Mouse (Mus musculus): ENCODE results near the gene Ccr9. TPM values are rescaled to one million over a fixed set of nuclear protein-coding genes. Genes with fewer than 3 reads are reported as not detected.

Ccr9 gene
- polyA plus RNA-seq, 1 experiment from 2014 or later: 0.75 TPM

DNA sequence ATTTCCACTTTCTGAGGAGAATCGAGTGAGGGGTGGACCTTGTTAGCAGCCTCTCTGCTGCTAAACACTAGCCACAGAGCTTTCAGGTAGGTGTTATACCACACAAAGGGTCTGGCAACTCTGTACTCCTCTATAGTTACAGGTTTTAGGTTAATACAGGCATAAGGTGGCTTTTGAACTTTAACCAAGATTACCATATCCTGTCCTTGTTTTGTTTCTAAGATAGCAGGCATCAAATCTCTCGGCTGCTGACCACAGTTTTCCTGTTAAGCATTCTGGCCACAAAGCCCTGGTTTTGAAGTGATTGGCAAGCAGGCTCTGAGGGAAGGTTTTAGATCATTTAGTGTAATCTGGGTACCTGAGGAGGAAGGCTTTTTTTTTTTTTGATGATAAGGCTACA lies 136.1 kb downstream of the Ccr9 start:
- no peak overlapping the region for H3K4me3 ChIP-seq (replicated peaks)
- H3K27ac ChIP-seq: no peak overlapping the region
- no peak for ATAC-seq
- H3K4me2 ChIP-seq (replicated peaks): no peak overlapping the region
- no peaks in the 10 kb centered on the region for H3K4me1 ChIP-seq (replicated peaks)
- 82% methylated on average over 2 of the region's 2 CpGs for WGBS
- no peaks in the 10 kb centered on the region for H3K27me3 ChIP-seq (replicated peaks)
- H3K9me3 ChIP-seq: no peaks in the 10 kb centered on the region
- peaks cover 24% of the 10 kb centered on the region; the same call in 1 of the 2 replicates for H3K36me3 ChIP-seq
- no peak overlapping the region for H3K9ac ChIP-seq

DNA sequence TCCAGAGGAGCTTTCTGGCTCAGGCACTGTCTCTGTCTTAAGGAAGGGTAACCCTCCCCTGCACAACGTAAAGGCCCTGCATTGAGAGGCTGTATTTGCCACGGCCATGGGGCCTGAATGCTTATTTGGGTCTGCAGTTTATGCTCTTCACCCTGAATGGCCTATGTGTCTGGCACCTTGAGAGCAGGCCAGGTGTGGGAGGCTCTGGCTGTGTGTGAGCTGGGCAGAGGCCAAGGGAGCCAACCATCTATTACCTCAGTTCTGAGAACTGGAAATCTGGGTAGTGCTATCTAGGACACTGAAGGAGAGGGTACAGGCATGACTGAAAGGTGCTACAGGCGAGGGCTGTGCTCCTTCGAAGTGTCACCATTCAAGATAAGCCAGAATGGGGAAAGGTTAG lies 136.6 kb downstream of the Ccr9 start:
- H3K4me1 ChIP-seq (replicated peaks): no peaks in the 10 kb centered on the region
- H3K36me3 ChIP-seq: peaks cover 24% of the 10 kb centered on the region; the same call in 1 of the 2 replicates
- H3K4me2 ChIP-seq (replicated peaks): no peak overlapping the region
- H3K27ac ChIP-seq: no peak overlapping the region
- no peak for ATAC-seq
- H3K9me3 ChIP-seq: no peaks in the 10 kb centered on the region
- 76% methylated on average over 4 of the region's 4 CpGs for WGBS
- H3K4me3 ChIP-seq (replicated peaks): no peak overlapping the region
- no peak overlapping the region for H3K9ac ChIP-seq
- no peaks in the 10 kb centered on the region for H3K27me3 ChIP-seq (replicated peaks)

DNA sequence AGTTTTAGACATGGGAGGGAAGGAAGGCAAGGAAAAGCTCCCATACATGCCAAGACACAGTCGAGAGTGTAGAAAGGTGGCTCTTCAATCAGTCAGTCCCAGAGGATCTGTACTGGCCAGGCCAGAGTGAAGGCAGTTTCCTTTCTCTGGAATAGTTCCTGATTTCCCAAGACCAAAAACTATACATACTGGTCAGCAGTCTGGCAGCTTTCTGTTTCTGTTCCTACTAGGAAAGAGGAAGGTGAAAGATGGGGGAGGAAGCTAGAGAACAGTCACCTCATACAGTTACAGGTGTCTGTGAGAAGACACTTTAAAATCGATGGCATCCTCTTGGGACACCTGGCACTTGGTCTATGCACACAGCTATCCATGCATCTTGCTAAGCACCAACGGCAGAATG lies 137.2 kb downstream of the Ccr9 start:
- ATAC-seq: no peak
- no peak overlapping the region for H3K4me2 ChIP-seq (replicated peaks)
- H3K27ac ChIP-seq: no peak overlapping the region
- H3K27me3 ChIP-seq (replicated peaks): no peaks in the 10 kb centered on the region
- H3K36me3 ChIP-seq: peaks cover 24% of the 10 kb centered on the region; the same call in 1 of the 2 replicates
- 83% methylated on average over 3 of the region's 3 CpGs for WGBS
- H3K4me3 ChIP-seq (replicated peaks): no peak overlapping the region
- H3K9me3 ChIP-seq: no peaks in the 10 kb centered on the region
- H3K4me1 ChIP-seq (replicated peaks): no peaks in the 10 kb centered on the region
- H3K9ac ChIP-seq: no peak overlapping the region

DNA sequence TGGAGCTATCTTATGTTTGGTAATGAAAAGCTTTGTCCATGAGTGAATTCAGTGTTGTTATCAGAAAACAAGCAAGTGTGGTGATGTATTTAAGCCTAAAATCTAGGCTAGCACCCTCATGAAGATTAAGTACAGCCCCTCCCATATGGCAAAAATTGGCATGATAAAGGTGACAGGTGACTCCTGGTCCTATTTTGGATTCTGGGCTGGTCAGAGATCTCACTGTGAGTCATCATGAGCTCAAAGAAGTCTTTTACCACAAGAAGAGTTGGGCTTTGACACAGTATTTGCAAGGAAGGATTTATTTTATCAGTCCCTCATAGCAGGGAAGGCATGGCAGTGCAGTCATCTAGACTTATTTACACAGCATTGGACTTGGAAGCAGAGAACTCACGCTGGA lies 137.8 kb downstream of the Ccr9 start:
- WGBS: 65% methylated on average over 1 of the region's 1 CpGs
- ATAC-seq: no peak
- no peak overlapping the region for H3K27ac ChIP-seq
- H3K4me1 ChIP-seq (replicated peaks): no peaks in the 10 kb centered on the region
- H3K9ac ChIP-seq: no peak overlapping the region
- H3K36me3 ChIP-seq: peaks cover 20% of the 10 kb centered on the region; the same call in 1 of the 2 replicates
- no peak overlapping the region for H3K4me3 ChIP-seq (replicated peaks)
- H3K27me3 ChIP-seq (replicated peaks): no peaks in the 10 kb centered on the region
- no peak overlapping the region for H3K4me2 ChIP-seq (replicated peaks)
- no peaks in the 10 kb centered on the region for H3K9me3 ChIP-seq

DNA sequence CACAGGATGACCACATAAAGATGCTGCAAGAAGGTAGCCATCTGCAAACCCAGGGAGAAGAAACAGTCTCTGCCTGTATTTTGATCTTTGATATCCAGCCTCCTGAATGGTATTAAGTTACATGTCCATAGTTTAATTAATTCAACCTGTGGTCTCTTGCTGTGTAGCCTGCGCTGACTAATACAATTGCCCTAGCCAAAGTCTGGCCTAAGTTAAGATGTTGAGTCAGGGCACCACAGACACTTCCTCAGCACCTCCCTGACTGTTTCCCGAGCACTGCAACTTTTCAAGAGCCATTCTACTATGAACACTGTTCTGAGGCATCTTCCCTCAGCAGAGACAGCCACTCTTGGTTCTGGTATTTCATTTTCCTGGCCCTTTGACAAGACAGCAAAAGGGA lies 140.4 kb downstream of the Ccr9 start:
- no peaks in the 10 kb centered on the region for H3K4me1 ChIP-seq (replicated peaks)
- no peak overlapping the region for H3K9ac ChIP-seq
- 86% methylated on average over 2 of the region's 2 CpGs for WGBS
- no peak for ATAC-seq
- no peak overlapping the region for H3K27ac ChIP-seq
- peaks cover 15% of the 10 kb centered on the region; the same call in 1 of the 2 replicates for H3K36me3 ChIP-seq
- H3K27me3 ChIP-seq (replicated peaks): no peaks in the 10 kb centered on the region
- no peaks in the 10 kb centered on the region for H3K9me3 ChIP-seq
- H3K4me2 ChIP-seq (replicated peaks): no peak overlapping the region
- no peak overlapping the region for H3K4me3 ChIP-seq (replicated peaks)

DNA sequence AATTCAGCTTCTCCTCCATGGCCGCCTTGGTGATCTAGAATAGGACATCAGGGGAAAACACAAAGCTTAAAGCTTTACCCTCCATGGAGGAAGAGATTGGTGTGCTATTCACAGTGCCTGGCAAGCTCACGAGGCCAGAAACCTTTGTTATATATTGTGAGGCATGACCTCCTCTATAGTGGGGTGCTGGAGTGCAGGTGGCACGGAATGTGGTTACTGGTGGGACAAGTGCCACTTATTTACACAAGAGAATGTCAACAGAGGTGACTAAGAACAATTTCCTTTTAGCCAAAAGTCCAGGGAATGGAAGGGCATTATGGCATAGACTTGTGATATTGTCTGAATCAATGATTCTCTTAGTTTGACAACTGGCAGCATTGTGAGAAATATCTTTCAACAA lies 148.4 kb downstream of the Ccr9 start:
- Histone ChIP-seq H3K9me3 (no peaks in the 10 kb centered on the region), H3K9ac (no peak overlapping the region), H3K4me1 (replicated peaks) (no peaks in the 10 kb centered on the region), H3K27ac (no peak overlapping the region), H3K4me2 (replicated peaks) (no peak overlapping the region), H3K27me3 (replicated peaks) (no peaks in the 10 kb centered on the region), H3K4me3 (replicated peaks) (no peak overlapping the region), H3K36me3 (peaks cover 32% of the 10 kb centered on the region)
- no peak for ATAC-seq
- WGBS: 82% methylated on average over 3 of the region's 3 CpGs

DNA sequence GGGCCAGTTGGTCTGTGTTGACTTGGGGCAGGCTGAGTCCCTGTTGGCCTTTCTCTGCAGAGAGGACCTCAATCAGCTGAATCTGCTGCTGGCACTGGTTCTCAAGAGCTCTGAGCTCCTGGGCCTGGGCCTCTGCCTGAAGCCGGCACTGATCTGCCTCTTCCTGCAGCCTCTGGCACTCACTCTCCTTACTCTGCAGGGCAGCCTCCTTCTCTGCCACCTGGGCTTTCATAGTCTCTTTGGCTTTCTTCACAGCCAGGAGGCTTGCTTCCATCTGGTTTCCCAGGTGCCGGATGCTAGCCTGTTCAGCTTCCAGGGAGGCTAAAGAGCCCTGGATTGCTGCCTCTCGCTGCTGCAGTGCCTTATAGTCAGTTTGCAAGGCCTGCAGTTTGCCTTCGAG lies 150.7 kb downstream of the Ccr9 start:
- Histone ChIP-seq H3K27me3 (replicated peaks) (no peaks in the 10 kb centered on the region), H3K27ac (no peak overlapping the region), H3K36me3 (peaks cover 32% of the 10 kb centered on the region), H3K9ac (no peak overlapping the region), H3K4me2 (replicated peaks) (no peak overlapping the region), H3K9me3 (no peaks in the 10 kb centered on the region), H3K4me1 (replicated peaks) (no peaks in the 10 kb centered on the region), H3K4me3 (replicated peaks) (no peak overlapping the region)
- no peak for ATAC-seq
- WGBS: 88% methylated on average over 4 of the region's 4 CpGs

Other genes starting within 250 kb of the Ccr9 start
- 51.9 and 52.3 TPM in 2 replicates for gene Limd1, start 199.7 kb upstream of the Ccr9 start, polyA plus RNA-seq (2015; fragmentation: Nextera tagmentation; extraction: Ambion mirVana)
- gene Sacm1l, start 148.7 kb upstream of the Ccr9 start, polyA plus RNA-seq (2015; fragmentation: Nextera tagmentation; extraction: Ambion mirVana): 67.8 and 69.5 TPM in 2 replicates
- 0.45 and 0.59 TPM in 2 replicates for gene Slc6a20b, start 45.9 kb upstream of the Ccr9 start, polyA plus RNA-seq (2015; fragmentation: Nextera tagmentation; extraction: Ambion mirVana)
- gene Slc6a20a, start 446 bp downstream of the Ccr9 start, polyA plus RNA-seq (2015; fragmentation: Nextera tagmentation; extraction: Ambion mirVana): 16.8 and 19.8 TPM in 2 replicates
- 41.1 and 47.1 TPM in 2 replicates for gene Lztfl1, start 39.3 kb downstream of the Ccr9 start, polyA plus RNA-seq (2015; fragmentation: Nextera tagmentation; extraction: Ambion mirVana)
- 1.3 and 1.6 TPM in 2 replicates for gene Cxcr6, start 128.0 kb downstream of the Ccr9 start, polyA plus RNA-seq (2015; fragmentation: Nextera tagmentation; extraction: Ambion mirVana)
- 11.2 and 12.0 TPM in 2 replicates for gene Fyco1, start 173.5 kb downstream of the Ccr9 start, polyA plus RNA-seq (2015; fragmentation: Nextera tagmentation; extraction: Ambion mirVana)
- gene Xcr1, start 183.6 kb downstream of the Ccr9 start, polyA plus RNA-seq (2015; fragmentation: Nextera tagmentation; extraction: Ambion mirVana): not detected in 2 replicates